Mouse (Mus musculus) heart, embryonic 14.5 days (tissue): ENCODE measurements around the gene Krt6b. TPM values are rescaled to one million over a fixed set of nuclear protein-coding genes. Genes with fewer than 3 reads are reported as not detected.
"Not testable (repeated sequence)": the region's sequence is repeated elsewhere in the genome, so short reads cannot be mapped to it uniquely, and the experiment has no call there.

Experiments used
- ATAC-seq: fragments of 200-750 bp; cut with Nextera tagmentation; 2 replicates; pipeline ENCODE4 v1.8.0; 2017; ENCODE audit warnings: low read depth, moderate TSS enrichment; ENCODE audit not compliant: insufficient number of reproducible peaks, insufficient read depth, low FRiP score
- H3K27ac ChIP-seq, 2 experiments: fragments of 200-500 bp in 1 of 2; fragments of 300-500 bp in 1 of 2; sonication (generic) in 1 of 2; replicated peaks in 1 of 2; 2 replicates each; pipeline ENCODE4 v1.5.1; 2012 to 2014; ENCODE audit warnings: low read depth in 2 of 2, low read length in 2 of 2, control low read depth in 1 of 2, mild to moderate bottlenecking in 1 of 2, mixed read lengths in 1 of 2; ENCODE audit not compliant: control insufficient read depth in 1 of 2, insufficient read depth in 1 of 2
- H3K27me3 ChIP-seq: fragments of 300-500 bp; sonication (generic); 2 replicates; pipeline ENCODE4 v1.6.1; 2014; ENCODE audit warnings: mild to moderate bottlenecking, low read length, control low read depth; ENCODE audit not compliant: control insufficient read depth, insufficient read depth
- H3K36me3 ChIP-seq: fragments of 300-500 bp; sonication (generic); 2 replicates; pipeline ENCODE4 v1.6.1; 2014; ENCODE audit warnings: mild to moderate bottlenecking, control low read depth, low read length, mixed read lengths; ENCODE audit not compliant: control insufficient read depth, insufficient read depth
- H3K4me1 ChIP-seq, 2 experiments: fragments of 200-500 bp in 1 of 2; fragments of 300-500 bp in 1 of 2; sonication (generic) in 1 of 2; 2 replicates each; pipeline ENCODE4 v1.6.1; 2012 to 2014; ENCODE audit warnings: low read length in 2 of 2, control low read depth in 1 of 2, mixed read lengths in 1 of 2; ENCODE audit not compliant: control insufficient read depth in 2 of 2, insufficient read depth in 2 of 2
- H3K4me2 ChIP-seq: fragments of 300-500 bp; sonication (generic); 2 replicates; pipeline ENCODE4 v1.6.1; 2014; ENCODE audit warnings: mild to moderate bottlenecking, low read length
- H3K4me3 ChIP-seq, 2 experiments: fragments of 200-500 bp in 1 of 2; fragments of 300-500 bp in 1 of 2; sonication (generic) in 1 of 2; 2 replicates each; pipeline ENCODE4 v1.5.1; 2012 to 2014; ENCODE audit warnings: low read length in 2 of 2, mild to moderate bottlenecking in 2 of 2, control low read depth in 1 of 2, low read depth in 1 of 2, moderate library complexity in 1 of 2; ENCODE audit not compliant: control insufficient read depth in 1 of 2, insufficient read depth in 1 of 2
- H3K9ac ChIP-seq: fragments of 300-500 bp; sonication (generic); 2 replicates; pipeline ENCODE4 v1.6.1; 2014; ENCODE audit warnings: mild to moderate bottlenecking, low read length
- H3K9me3 ChIP-seq: fragments of 300-500 bp; sonication (generic); 2 replicates; pipeline ENCODE4 v1.6.1; 2016; ENCODE audit warnings: low read length, control low read depth; ENCODE audit not compliant: control insufficient read depth
- WGBS: fragments of 180-500 bp; shearing (Covaris S2); extraction: QIAGEN DNeasy Blood & Tissue Kit; methylation state at CpG from one replicate; pipeline ENCODE4 v1.1.7; 2014; 5-methylcytosine and 5-hydroxymethylcytosine counted together
- polyA plus RNA-seq: library from polyadenylated mRNA; unstranded; fragments of >200 nt; fragmentation: Nextera tagmentation; extraction: Ambion mirVana; gene quantifications from 2 replicates; pipeline ENCODE4 v1.2.1, GENCODE M21; 2014

The Krt6b gene
- polyA plus RNA-seq, 1 experiment from 2014 or later = not detected

- WGBS = 69% methylated on average over 4 of the region's 4 CpGs
- ATAC-seq = no peak
Observed at GRCm38 (mm10) chr15:101704066-101704465, 24.0 kb upstream of the Krt6b start.

GRCm38 (mm10) chr15:101702380-101702779 is 22.3 kb upstream of the Krt6b start:
- Histone ChIP-seq H3K27ac (no peak overlapping the region), H3K4me2 (no peak overlapping the region), H3K4me1 (no peaks in the 10 kb centered on the region), H3K9me3 (no peaks in the 10 kb centered on the region), H3K4me3 (no peak overlapping the region), H3K27me3 (0 out of 2 replicates have a peak, but pooled peaks cover 3% of the 10 kb centered on the region), H3K9ac (no peak overlapping the region), H3K36me3 (no peaks in the 10 kb centered on the region)
- no peak for ATAC-seq
- 54% methylated on average over 2 of the region's 2 CpGs for WGBS

More at GRCm38 (mm10) chr15:101704066-101704465, 24.0 kb upstream of the Krt6b start:
- H3K27me3 ChIP-seq = 0 out of 2 replicates have a peak, but pooled peaks cover 3% of the 10 kb centered on the region
- no peaks in the 10 kb centered on the region for H3K9me3 ChIP-seq
- no peaks in the 10 kb centered on the region for H3K4me1 ChIP-seq
- no peaks in the 10 kb centered on the region for H3K36me3 ChIP-seq
- no peak overlapping the region for H3K4me2 ChIP-seq
- no peak overlapping the region for H3K4me3 ChIP-seq
- H3K27ac ChIP-seq = no peak overlapping the region
- H3K9ac ChIP-seq = no peak overlapping the region

GRCm38 (mm10) chr15:101699866-101700265 is 19.8 kb upstream of the Krt6b start:
- Histone ChIP-seq H3K4me3 (no peak overlapping the region), H3K4me2 (no peak overlapping the region), H3K36me3 (no peaks in the 10 kb centered on the region), H3K9ac (no peak overlapping the region), H3K4me1 (no peaks in the 10 kb centered on the region), H3K27ac (no peak overlapping the region), H3K27me3 (0 out of 2 replicates have a peak, but pooled peaks cover 3% of the 10 kb centered on the region), H3K9me3 (no peaks in the 10 kb centered on the region)
- WGBS = 65% methylated on average over 8 of the region's 8 CpGs
- no peak for ATAC-seq

GRCm38 (mm10) chr15:101699192-101699591 is 19.1 kb upstream of the Krt6b start:
- Histone ChIP-seq H3K27me3 (no peaks in the 10 kb centered on the region), H3K4me2 (no peak overlapping the region), H3K27ac (no peak overlapping the region), H3K4me1 (no peaks in the 10 kb centered on the region), H3K9ac (no peak overlapping the region), H3K36me3 (no peaks in the 10 kb centered on the region), H3K4me3 (no peak overlapping the region), H3K9me3 (no peaks in the 10 kb centered on the region)
- ATAC-seq = no peak
- WGBS = 42% methylated on average over 3 of the region's 3 CpGs

GRCm38 (mm10) chr15:101697326-101698188 is 17.5 kb upstream of the Krt6b start:
- no peaks in the 10 kb centered on the region for H3K4me1 ChIP-seq
- H3K9me3 ChIP-seq = no peaks in the 10 kb centered on the region
- no peak overlapping the region for H3K9ac ChIP-seq
- no peak for ATAC-seq
- no peak overlapping the region for H3K4me3 ChIP-seq
- H3K36me3 ChIP-seq = no peaks in the 10 kb centered on the region
- WGBS = 70% methylated on average over 8 of the region's 8 CpGs
- H3K4me2 ChIP-seq = no peak overlapping the region
- no peak overlapping the region for H3K27ac ChIP-seq
- H3K27me3 ChIP-seq = no peaks in the 10 kb centered on the region

- no peaks in the 10 kb centered on the region for H3K36me3 ChIP-seq
- H3K9me3 ChIP-seq = no peaks in the 10 kb centered on the region
- H3K4me3 ChIP-seq = no peak within 1 kb of the TSS
- no peak within 1 kb of the TSS for H3K9ac ChIP-seq
- WGBS = 79% methylated on average over 5 of the region's 5 CpGs
- H3K27me3 ChIP-seq = no peaks in the 10 kb centered on the region
- no peak within 1 kb of the TSS for H3K4me2 ChIP-seq
- H3K4me1 ChIP-seq = no peaks in the 10 kb centered on the region
- ATAC-seq = no peak
- H3K27ac ChIP-seq = no peak within 1 kb of the TSS
Observed at GRCm38 (mm10) chr15:101694207-101694606, 14.1 kb upstream of the Krt6b start, which contains the start of gene Krt6a. Gene Krt6a, minus strand, starts transcription at chr15:101694307.

GRCm38 (mm10) chr15:101690460-101690859 is 10.4 kb upstream of the Krt6b start:
- H3K27ac ChIP-seq, H3K9me3 ChIP-seq, H3K27me3 ChIP-seq, H3K4me1 ChIP-seq, H3K4me2 ChIP-seq, H3K4me3 ChIP-seq, H3K9ac ChIP-seq, ATAC-seq, H3K36me3 ChIP-seq: not testable (repeated sequence)
- 84% methylated on average over 5 of the region's 5 CpGs for WGBS
